Mouse (Mus musculus): ENCODE data around the gene Prps2. TPM values are rescaled to one million over a fixed set of nuclear protein-coding genes. Genes with fewer than 3 reads are reported as not detected.
A peak's percentile ranks its signal among the peaks of the same experiment; 100 is the strongest.
"Not testable (repeated sequence)": the region's sequence is repeated elsewhere in the genome, so short reads cannot be mapped to it uniquely, and the experiment has no call there.

Gene Prps2
- total RNA-seq, 2 experiments from 2014 or later, result 20.1 to 25.0 TPM

GRCm38 (mm10) chrX:167329098-167329497, 53.5 kb downstream of the Prps2 start:
- DNase-seq (ENCODE audit: extremely low spot score in 1 of 2, low spot score in 1 of 2), result peak in 1 of 2 experiments; percentile 20

- no peak for DNase-seq (ENCODE audit: extremely low spot score in 1 of 2, low spot score in 1 of 2)
Measured at GRCm38 (mm10) chrX:167328519-167328918, 54.0 kb downstream of the Prps2 start.

- DNase-seq (ENCODE audit: extremely low spot score in 1 of 2, low spot score in 1 of 2), result no peak
Measured at GRCm38 (mm10) chrX:167323742-167324141, 58.8 kb downstream of the Prps2 start.

- DNase-seq (ENCODE audit: extremely low spot score in 1 of 2, low spot score in 1 of 2), result no peak
Measured at GRCm38 (mm10) chrX:167321233-167321806, 61.2 kb downstream of the Prps2 start.

GRCm38 (mm10) chrX:167318819-167319396, 63.6 kb downstream of the Prps2 start:
- no peak for DNase-seq (ENCODE audit: extremely low spot score in 1 of 2, low spot score in 1 of 2)

GRCm38 (mm10) chrX:167315766-167316165, 66.8 kb downstream of the Prps2 start:
- DNase-seq (ENCODE audit: extremely low spot score in 1 of 2, low spot score in 1 of 2), result no peak

- DNase-seq (ENCODE audit: extremely low spot score in 1 of 2, low spot score in 1 of 2), result no peak
Measured at GRCm38 (mm10) chrX:167315093-167315726, 67.3 kb downstream of the Prps2 start.

GRCm38 (mm10) chrX:167302061-167302460, 80.5 kb downstream of the Prps2 start:
- DNase-seq (ENCODE audit: extremely low spot score in 1 of 2, low spot score in 1 of 2), result not testable (repeated sequence)

Other genes starting within 250 kb of the Prps2 start
- 1,000 to 10,000 TPM; 1,648 to 1,826 TPM for gene Tmsb4x, start 173.4 kb downstream of the Prps2 start, total RNA-seq (2021)
- under 1 TPM; 0.14 to 0.20 TPM for gene Tlr8, start 118.4 kb downstream of the Prps2 start, total RNA-seq (2021)
- gene Tlr7, start 52.2 kb downstream of the Prps2 start, total RNA-seq (2021), result 1 to 10 TPM; 3.0 to 4.2 TPM